In genomic region chr12:98575942-98576550, GRCm38 (mm10) we compare ENCODE assay signal across 14 mouse cellular contexts. TPM values are rescaled to one million over a fixed set of nuclear protein-coding genes. Genes with fewer than 3 reads are reported as not detected.
DNase-seq lines count a peak whose midpoint lies in the region; ATAC-seq lines count a peak whose summit lies in the region.
"Had no signal": no experiment of that assay in that cellular context is flagged by ENCODE, and none has a peak within 500 bp of the region (broad histone marks: within the 10 kb centered on the region; RNA-seq: fewer than 3 reads in every experiment).

No protein-coding gene starts in this region.

- WGBS in forebrain, embryonic 11.5 days = 62% methylated on average over 8 of the region's 8 CpGs
- 52% methylated on average over 8 of the region's 8 CpGs for WGBS in hindbrain, embryonic 15.5 days
- WGBS in neural tube, embryonic 13.5 days = 63% methylated on average over 8 of the region's 8 CpGs
- WGBS in kidney, embryonic 16.5 days = 71% methylated on average over 8 of the region's 8 CpGs

- peak overlapping the region; percentile 28; the same call in 1 of the 2 replicates for H3K9ac ChIP-seq in forebrain, embryonic 11.5 days (ENCODE audit: low read length)
- H3K9ac ChIP-seq in hindbrain, embryonic 15.5 days = peak overlapping the region; percentile 68; the same call in 1 of the 2 replicates
- H3K9ac ChIP-seq in neural tube, embryonic 13.5 days = 0 out of 2 replicates have a peak overlapping the region, but pooled peaks have one; percentile 81
- H3K9ac ChIP-seq in kidney, embryonic 16.5 days (replicated peaks; ENCODE audit: low read length) = no peak overlapping the region
- H3K9ac ChIP-seq: heart, embryonic 12.5 days had no signal

- no peaks in the 10 kb centered on the region for H3K36me3 ChIP-seq in forebrain, embryonic 11.5 days (ENCODE audit: control insufficient read depth, insufficient read depth, low read length)
- no peaks in the 10 kb centered on the region for H3K36me3 ChIP-seq in hindbrain, embryonic 15.5 days
- no peaks in the 10 kb centered on the region for H3K36me3 ChIP-seq in neural tube, embryonic 13.5 days
- H3K36me3 ChIP-seq in kidney, embryonic 16.5 days (ENCODE audit: insufficient read depth, low read length) = no peaks in the 10 kb centered on the region
- H3K36me3 ChIP-seq: heart, embryonic 12.5 days had no signal

- H3K4me3 ChIP-seq in forebrain, embryonic 11.5 days (ENCODE audit: low read depth, low read length) = peak overlapping the region; percentile 76
- H3K4me3 ChIP-seq in hindbrain, embryonic 15.5 days = peak overlapping the region; percentile 62
- H3K4me3 ChIP-seq in neural tube, embryonic 13.5 days = peak overlapping the region; percentile 69; the same call in 1 of the 2 replicates
- no peak overlapping the region for H3K4me3 ChIP-seq in kidney, embryonic 16.5 days (ENCODE audit: low read length)
- H3K4me3 ChIP-seq: erythroblast, embryonic 14.5 days had no signal

- peaks cover 21% of the 10 kb centered on the region for H3K4me1 ChIP-seq in forebrain, embryonic 11.5 days (replicated peaks; ENCODE audit: control insufficient read depth, insufficient read depth, low read length)
- H3K4me1 ChIP-seq in hindbrain, embryonic 15.5 days (replicated peaks) = peaks cover 51% of the 10 kb centered on the region
- H3K4me1 ChIP-seq in neural tube, embryonic 13.5 days (replicated peaks) = peaks cover 61% of the 10 kb centered on the region
- 0 out of 2 replicates have a peak, but pooled peaks cover 3% of the 10 kb centered on the region for H3K4me1 ChIP-seq in kidney, embryonic 16.5 days (ENCODE audit: insufficient read depth, low read length)

- peak overlapping the region; percentile 81 for H3K4me2 ChIP-seq in forebrain, embryonic 11.5 days (ENCODE audit: low read depth, low read length, severe bottlenecking)
- H3K4me2 ChIP-seq in hindbrain, embryonic 15.5 days = peak overlapping the region; percentile 90
- peak overlapping the region; percentile 75 for H3K4me2 ChIP-seq in neural tube, embryonic 13.5 days
- H3K4me2 ChIP-seq in kidney, embryonic 16.5 days (replicated peaks; ENCODE audit: low read depth, low read length) = no peak overlapping the region

- H3K27me3 ChIP-seq in forebrain, embryonic 11.5 days (ENCODE audit: control insufficient read depth, insufficient read depth, low read length) = no peaks in the 10 kb centered on the region
- H3K27me3 ChIP-seq in hindbrain, embryonic 15.5 days = no peaks in the 10 kb centered on the region
- H3K27me3 ChIP-seq in neural tube, embryonic 13.5 days = peaks cover 21% of the 10 kb centered on the region
- peaks cover 62% of the 10 kb centered on the region for H3K27me3 ChIP-seq in kidney, embryonic 16.5 days (ENCODE audit: insufficient read depth, low read length)

- DNase-seq in cerebellum, adult 11-12 months = peak; percentile 60
- no peak for DNase-seq in forebrain, embryonic 11.5 days (ENCODE audit: low spot score)
- DNase-seq in urinary bladder, postnatal 4 days (ENCODE audit: low spot score in 2 of 2) = no peak
- DNase-seq in spleen, adult 18-20 months = no peak
- DNase-seq: gastrocnemius, postnatal 10 days; kidney, postnatal 14 days; right cerebral cortex, postnatal 25 days had no signal

- no peak overlapping the region for H3K27ac ChIP-seq in forebrain, embryonic 11.5 days (ENCODE audit: low read depth, low read length)
- 0 out of 2 replicates have a peak overlapping the region, but pooled peaks have one; percentile 97 for H3K27ac ChIP-seq in hindbrain, embryonic 15.5 days (replicated peaks)
- no peak overlapping the region for H3K27ac ChIP-seq in neural tube, embryonic 13.5 days (replicated peaks)
- no peak overlapping the region for H3K27ac ChIP-seq in kidney, embryonic 16.5 days (ENCODE audit: low read length)

- ATAC-seq in cerebellum, adult (ENCODE audit: insufficient number of reproducible peaks, low FRiP score, low TSS enrichment) = no peak
- no peak for ATAC-seq in forebrain, embryonic 11.5 days (replicated peaks; ENCODE audit: low FRiP score)
- ATAC-seq in hindbrain, embryonic 15.5 days (ENCODE audit: low FRiP score, low read depth) = no peak
- no peak for ATAC-seq in neural tube, embryonic 13.5 days (ENCODE audit: low read depth)
- ATAC-seq in kidney, embryonic 16.5 days (ENCODE audit: low FRiP score, low TSS enrichment) = no peak
- ATAC-seq: lung, postnatal 0 days had no signal

- H3K9me3 ChIP-seq in forebrain, embryonic 11.5 days (ENCODE audit: control insufficient read depth, low read length) = no peaks in the 10 kb centered on the region
- no peaks in the 10 kb centered on the region for H3K9me3 ChIP-seq in hindbrain, embryonic 15.5 days
- no peaks in the 10 kb centered on the region for H3K9me3 ChIP-seq in neural tube, embryonic 13.5 days
- no peaks in the 10 kb centered on the region for H3K9me3 ChIP-seq in kidney, embryonic 16.5 days (ENCODE audit: low read length)
- H3K9me3 ChIP-seq: heart, embryonic 12.5 days had no signal

RNA-seq across cellular contexts. Expression of gene Kcnk10, which starts 2.1 kb away (rescaled TPM):
- 38.5 and 39.2 TPM in 2 replicates for polyA plus RNA-seq in forebrain, embryonic 11.5 days (2014; fragmentation: Nextera tagmentation; extraction: Ambion mirVana)
- 34.8 and 37.2 TPM in 2 replicates for polyA plus RNA-seq in hindbrain, embryonic 15.5 days (2015; fragmentation: Nextera tagmentation; extraction: Ambion mirVana)
- 27.2 and 30.3 TPM in 2 replicates for polyA plus RNA-seq in neural tube, embryonic 13.5 days (2015; fragmentation: Nextera tagmentation; extraction: Ambion mirVana)
- 1.0 and 1.6 TPM in 2 replicates for polyA plus RNA-seq in kidney, embryonic 16.5 days (2015; fragmentation: Nextera tagmentation; extraction: Ambion mirVana)
- polyA plus RNA-seq: erythroblast, embryonic 14.5 days had no signal

RNA-seq across cellular contexts. Expression of gene Spata7, which starts 51.9 kb away (rescaled TPM):
- 26.0 and 26.6 TPM in 2 replicates for polyA plus RNA-seq in forebrain, embryonic 11.5 days (2014; fragmentation: Nextera tagmentation; extraction: Ambion mirVana)
- 30.6 and 32.3 TPM in 2 replicates for polyA plus RNA-seq in hindbrain, embryonic 15.5 days (2015; fragmentation: Nextera tagmentation; extraction: Ambion mirVana)
- 27.6 and 31.2 TPM in 2 replicates for polyA plus RNA-seq in neural tube, embryonic 13.5 days (2015; fragmentation: Nextera tagmentation; extraction: Ambion mirVana)
- 14.7 and 20.0 TPM in 2 replicates for polyA plus RNA-seq in kidney, embryonic 16.5 days (2015; fragmentation: Nextera tagmentation; extraction: Ambion mirVana)

Comparison
In these comparisons a context has a peak if more than half of its experiments do, and no peak if none do; other contexts are left out.
1. RNA of gene Kcnk10, which starts 2.1 kb away (polyA plus RNA-seq): 38.5 to 39.2 TPM in forebrain, embryonic 11.5 days, 34.8 to 37.2 TPM in hindbrain, embryonic 15.5 days and 27.2 to 30.3 TPM in neural tube, embryonic 13.5 days; 1.0 to 1.6 TPM in kidney, embryonic 16.5 days; every median in the first group is over 10 times any median in the second.